Mouse (Mus musculus) bone marrow, adult 2 months (tissue): ENCODE results near the gene Psma3. TPM values are rescaled to one million over a fixed set of nuclear protein-coding genes. Genes with fewer than 3 reads are reported as not detected.
"Not testable (repeated sequence)": the region's sequence is repeated elsewhere in the genome, so short reads cannot be mapped to it uniquely, and the experiment has no call there.

Experiments
- H3K27ac ChIP-seq: fragments of 200-500 bp; 2 replicates; pipeline ENCODE4 v1.5.1; 2012; ENCODE audit warnings: low read depth, mild to moderate bottlenecking, control low read depth, inconsistent platforms, low read length; ENCODE audit not compliant: control insufficient read depth, poor library complexity, insufficient read depth
- H3K4me1 ChIP-seq: fragments of 200-500 bp; 2 replicates; pipeline ENCODE4 v1.6.1; 2011; ENCODE audit warnings: low read length; ENCODE audit not compliant: control insufficient read depth, insufficient read depth
- H3K4me3 ChIP-seq: fragments of 200-500 bp; replicated peaks from 2 replicates; pipeline ENCODE3; 2011; ENCODE audit warnings: mild to moderate bottlenecking, low read depth, low read length, control low read depth; ENCODE audit not compliant: control insufficient read depth
- CTCF ChIP-seq: fragments of 200-500 bp; IDR thresholded peaks from 2 replicates; pipeline ENCODE4 v1.5.1; 2011; ENCODE audit warnings: low read length, control low read depth; ENCODE audit not compliant: control insufficient read depth, insufficient read depth
- POLR2A ChIP-seq: fragments of 200-500 bp; IDR thresholded peaks from 2 replicates; pipeline ENCODE4 v1.6.1; 2011; ENCODE audit warnings: low read depth, mild to moderate bottlenecking, control low read depth, low read length, borderline replicate concordance; ENCODE audit not compliant: control insufficient read depth
- WGBS: fragments of 180-500 bp; shearing (Covaris S2); methylation state at CpG from one replicate; pipeline ENCODE4 v1.1.7; 2018; 5-methylcytosine and 5-hydroxymethylcytosine counted together
- polyA plus RNA-seq: library from polyadenylated mRNA; stranded (reverse); fragments of >200 nt; gene quantifications from 2 replicates; pipeline ENCODE4 v1.2.4, GENCODE M21; 2011; ENCODE audit warnings: low replicate concordance; ENCODE audit not compliant: missing spikeins, insufficient read depth, insufficient read length

The Psma3 gene
- polyA plus RNA-seq, 1 experiment: 186 TPM

- TF ChIP-seq CTCF: no peak
- TF ChIP-seq POLR2A: no peak
- Histone ChIP-seq H3K27ac (peak overlapping the region; percentile 97), H3K4me3 (peak overlapping the region; percentile 92), H3K4me1 (no peaks in the 10 kb centered on the region; the same call in 1 of the 2 replicates)
- WGBS: under 1% methylated on average over 32 of the region's 32 CpGs
Measured at GRCm38 (mm10) chr12:71014845-71015362, 40.5 kb downstream of the Psma3 start.

- no peak for TF ChIP-seq CTCF
- TF ChIP-seq POLR2A: peak; percentile 98
- Histone ChIP-seq H3K27ac (peak within 1 kb of the TSS; percentile 99), H3K4me3 (peak within 1 kb of the TSS; percentile 92), H3K4me1 (no peaks in the 10 kb centered on the region; the same call in 1 of the 2 replicates)
- whole genome bisulfite sequencing: under 1% methylated on average over 61 of the region's 61 CpGs
Measured at GRCm38 (mm10) chr12:71015363-71016210, 41.2 kb downstream of the Psma3 start, which contains the start of gene Arid4a. Gene Arid4a (plus strand): TSS chr12:71015990.

- Histone ChIP-seq H3K4me1 (no peaks in the 10 kb centered on the region; the same call in 1 of the 2 replicates), H3K4me3 (peak overlapping the region; percentile 87), H3K27ac (peak overlapping the region; percentile 99)
- under 1% methylated on average over 33 of the region's 33 CpGs for WGBS
- TF ChIP-seq CTCF (no peak), POLR2A (no peak)
Measured at GRCm38 (mm10) chr12:71016211-71016502, 41.7 kb downstream of the Psma3 start.

GRCm38 (mm10) chr12:71016503-71017241 is 42.3 kb downstream of the Psma3 start:
- peak overlapping the region; percentile 99 for H3K27ac ChIP-seq
- peak overlapping the region; percentile 87 for H3K4me3 ChIP-seq
- no peaks in the 10 kb centered on the region; the same call in 1 of the 2 replicates for H3K4me1 ChIP-seq
- WGBS: 1% methylated on average over 74 of the region's 82 CpGs
- TF ChIP-seq CTCF (no peak), POLR2A (peak; percentile 38; the same call in 1 of the 2 replicates)

- under 1% methylated on average over 5 of the region's 5 CpGs for WGBS
- peak overlapping the region; percentile 99; the same call in 1 of the 2 replicates for H3K27ac ChIP-seq
- TF ChIP-seq POLR2A (no peak), CTCF (no peak)
- H3K4me3 ChIP-seq: peak overlapping the region; percentile 87
- H3K4me1 ChIP-seq: no peaks in the 10 kb centered on the region; the same call in 1 of the 2 replicates
Measured at GRCm38 (mm10) chr12:71017242-71017571, 42.8 kb downstream of the Psma3 start.

- H3K4me1 ChIP-seq: no peaks in the 10 kb centered on the region; the same call in 1 of the 2 replicates
- TF ChIP-seq POLR2A (no peak), CTCF (no peak)
- H3K4me3 ChIP-seq: no peak overlapping the region
- no peak overlapping the region for H3K27ac ChIP-seq
- 28% methylated on average over 10 of the region's 10 CpGs for WGBS
Measured at GRCm38 (mm10) chr12:71017827-71018226, 43.4 kb downstream of the Psma3 start.

- Histone ChIP-seq H3K4me3 (no peak overlapping the region), H3K27ac (no peak overlapping the region), H3K4me1 (no peaks in the 10 kb centered on the region; the same call in 1 of the 2 replicates)
- WGBS: 89% methylated on average over 8 of the region's 8 CpGs
- TF ChIP-seq POLR2A (no peak), CTCF (no peak)
Measured at GRCm38 (mm10) chr12:71019211-71019610, 44.8 kb downstream of the Psma3 start.

- TF ChIP-seq POLR2A: no peak
- no peak for TF ChIP-seq CTCF
- Histone ChIP-seq H3K4me3 (no peak overlapping the region), H3K27ac (no peak overlapping the region), H3K4me1 (no peaks in the 10 kb centered on the region)
- 93% methylated on average over 10 of the region's 10 CpGs for WGBS
Measured at GRCm38 (mm10) chr12:71024411-71024810, 50.0 kb downstream of the Psma3 start.

GRCm38 (mm10) chr12:71028265-71028664 is 53.8 kb downstream of the Psma3 start:
- not testable (repeated sequence) for H3K27ac ChIP-seq, H3K4me1 ChIP-seq, H3K4me3 ChIP-seq
- WGBS: 91% methylated on average over 8 of the region's 8 CpGs
